Mouse (Mus musculus) MEL (cell line): ENCODE data around the gene Kndc1. TPM values are rescaled to one million over a fixed set of nuclear protein-coding genes. Genes with fewer than 3 reads are reported as not detected.

Source experiments
- DNase-seq: peaks from one replicate; pipeline ENCODE4 v3.0.0; 2011; ENCODE audit warnings: low read depth, low spot score
- H3K27ac ChIP-seq: 2 replicates; pipeline ENCODE4 v1.5.1; 2012; ENCODE audit warnings: low read depth, mild to moderate bottlenecking, control low read depth, low read length, moderate library complexity; ENCODE audit not compliant: control insufficient read depth
- H3K27me3 ChIP-seq, 2 experiments: fragments of 150-350 bp in 1 of 2; sonication (generic) in 1 of 2; 2 replicates each; pipeline ENCODE4 v1.6.1; 2012; ENCODE audit warnings: low read length in 2 of 2, mild to moderate bottlenecking in 2 of 2, improper control_type of control experiment in 1 of 2, moderate library complexity in 1 of 2; ENCODE audit not compliant: insufficient read depth in 2 of 2, control insufficient read depth in 1 of 2
- H3K36me3 ChIP-seq, 2 experiments: 2 replicates each; pipeline ENCODE4 v1.6.1; 2012 to 2014; ENCODE audit warnings: low read length in 2 of 2, improper control_type of control experiment in 1 of 2, inconsistent platforms in 1 of 2, mild to moderate bottlenecking in 1 of 2; ENCODE audit not compliant: insufficient read depth in 2 of 2, control insufficient read depth in 1 of 2
- H3K4me1 ChIP-seq, 2 experiments: fragments of 150-350 bp in 1 of 2; sonication (generic) in 1 of 2; 2 replicates each; pipeline ENCODE4 v1.6.1; 2012; ENCODE audit warnings: low read length in 2 of 2, improper control_type of control experiment in 1 of 2, mild to moderate bottlenecking in 1 of 2; ENCODE audit not compliant: insufficient read depth in 2 of 2, control insufficient read depth in 1 of 2
- H3K4me3 ChIP-seq, 2 experiments: fragments of 150-350 bp in 1 of 2; sonication (generic) in 1 of 2; 2 replicates each; pipeline ENCODE4 v1.5.1; 2012; ENCODE audit warnings: low read depth in 2 of 2, low read length in 2 of 2, mild to moderate bottlenecking in 2 of 2, moderate library complexity in 2 of 2, control low read depth in 1 of 2, improper control_type of control experiment in 1 of 2; ENCODE audit not compliant: control insufficient read depth in 1 of 2, insufficient read depth in 1 of 2
- H3K79me2 ChIP-seq: 2 replicates; pipeline ENCODE4 v1.6.1; 2012; ENCODE audit warnings: mild to moderate bottlenecking, low read length, moderate library complexity; ENCODE audit not compliant: control insufficient read depth, poor library complexity, insufficient read depth
- H3K9ac ChIP-seq: 2 replicates; pipeline ENCODE4 v1.6.1; 2012; ENCODE audit warnings: low read depth, mild to moderate bottlenecking, control low read depth, low read length, moderate library complexity; ENCODE audit not compliant: control insufficient read depth, poor library complexity, severe bottlenecking
- H3K9me3 ChIP-seq: fragments of 150-350 bp; sonication (generic); replicated peaks from 2 replicates; pipeline ENCODE4 v1.6.1; 2012; ENCODE audit warnings: mild to moderate bottlenecking, low read length, improper control_type of control experiment, moderate library complexity; ENCODE audit not compliant: insufficient read depth
- BHLHE40 ChIP-seq: IDR thresholded peaks from 2 replicates; pipeline ENCODE4 v1.6.1; 2012; ENCODE audit warnings: low read depth, mild to moderate bottlenecking, inconsistent platforms, low read length, improper control_type of control experiment, borderline replicate concordance
- CHD2 ChIP-seq: IDR thresholded peaks from 2 replicates; pipeline ENCODE4 v1.6.1; 2011; ENCODE audit warnings: low read length, improper control_type of control experiment
- CTCF ChIP-seq, 3 experiments: IDR thresholded peaks in 2 of 3; conservative IDR thresholded peaks in 1 of 3; 2 replicates each; pipeline ENCODE4 v1.5.1; 2011 to 2012; ENCODE audit warnings: low read length in 3 of 3, low read depth in 2 of 3, mild to moderate bottlenecking in 2 of 3, improper control_type of control experiment in 1 of 3, inconsistent platforms in 1 of 3, mixed read lengths in 1 of 3, moderate library complexity in 1 of 3; ENCODE audit not compliant: control insufficient read depth in 1 of 3, insufficient read depth in 1 of 3, poor library complexity in 1 of 3, severe bottlenecking in 1 of 3
- E2F4 ChIP-seq: IDR thresholded peaks from 2 replicates; pipeline ENCODE4 v1.6.1; 2011; ENCODE audit warnings: low read depth, low read length, improper control_type of control experiment, borderline replicate concordance
- ELF1 ChIP-seq: IDR thresholded peaks from 2 replicates; pipeline ENCODE4 v1.6.1; 2014; ENCODE audit warnings: low read depth, mild to moderate bottlenecking, inconsistent platforms, low read length, improper control_type of control experiment, moderate library complexity
- GABPA ChIP-seq: IDR thresholded peaks from 2 replicates; pipeline ENCODE4 v1.6.1; 2012; ENCODE audit warnings: low read depth, mild to moderate bottlenecking, inconsistent platforms, low read length, improper control_type of control experiment, moderate library complexity
- GATA1 ChIP-seq: IDR thresholded peaks from 2 replicates; pipeline ENCODE4 v1.6.1; 2011; ENCODE audit warnings: low read depth, low read length, improper control_type of control experiment
- HCFC1 ChIP-seq: IDR thresholded peaks from 2 replicates; pipeline ENCODE4 v1.6.1; 2012; ENCODE audit warnings: low read depth, mild to moderate bottlenecking, inconsistent platforms, low read length, improper control_type of control experiment, moderate library complexity
- JUND ChIP-seq: IDR thresholded peaks from 2 replicates; pipeline ENCODE4 v1.6.1; 2011; ENCODE audit warnings: low read depth, mild to moderate bottlenecking, improper control_type of control experiment, low read length
- KAT2A ChIP-seq: conservative IDR thresholded peaks from 2 replicates; pipeline ENCODE4 v1.6.1; 2012; ENCODE audit warnings: low read depth, low read length, improper control_type of control experiment, inconsistent platforms
- MAX ChIP-seq: IDR thresholded peaks from 2 replicates; pipeline ENCODE4 v1.6.1; 2011; ENCODE audit warnings: low read length, improper control_type of control experiment
- MAZ ChIP-seq: IDR thresholded peaks from 2 replicates; pipeline ENCODE4 v1.6.1; 2012; ENCODE audit warnings: low read depth, mild to moderate bottlenecking, inconsistent platforms, low read length, improper control_type of control experiment
- MEF2A ChIP-seq: IDR thresholded peaks from 2 replicates; pipeline ENCODE4 v1.6.1; 2014; ENCODE audit warnings: low read depth, mild to moderate bottlenecking, inconsistent platforms, low read length, improper control_type of control experiment; ENCODE audit not compliant: poor library complexity, insufficient replicate concordance, severe bottlenecking; ENCODE audit errors: extremely low read depth
- MYB ChIP-seq: IDR thresholded peaks from 2 replicates; pipeline ENCODE4 v1.6.1; 2011; ENCODE audit warnings: mild to moderate bottlenecking, low read depth, low read length, improper control_type of control experiment
- NELFE ChIP-seq: IDR thresholded peaks from 2 replicates; pipeline ENCODE4 v1.6.1; 2011; ENCODE audit warnings: low read depth, low read length, improper control_type of control experiment
- POLR2A ChIP-seq, 2 experiments: IDR thresholded peaks; 2 replicates each; pipeline ENCODE4 v1.6.1; 2011 to 2012; ENCODE audit warnings: low read length in 2 of 2, mild to moderate bottlenecking in 2 of 2, control low read depth in 1 of 2, improper control_type of control experiment in 1 of 2, low read depth in 1 of 2, moderate library complexity in 1 of 2; ENCODE audit not compliant: control insufficient read depth in 1 of 2, insufficient read depth in 1 of 2, poor library complexity in 1 of 2
- POLR2AphosphoS2 ChIP-seq: IDR thresholded peaks from 2 replicates; pipeline ENCODE4 v1.6.1; 2011; ENCODE audit warnings: low read length, improper control_type of control experiment
- POLR2AphosphoS5 ChIP-seq: IDR thresholded peaks from 2 replicates; pipeline ENCODE4 v1.6.1; 2012; ENCODE audit warnings: low read depth, borderline replicate concordance, mild to moderate bottlenecking, inconsistent platforms, low read length, moderate library complexity, mixed read lengths
- RAD21 ChIP-seq: IDR thresholded peaks from 2 replicates; pipeline ENCODE4 v1.6.1; 2011; ENCODE audit warnings: mild to moderate bottlenecking, low read depth, low read length, improper control_type of control experiment
- RCOR1 ChIP-seq: IDR thresholded peaks from 2 replicates; pipeline ENCODE4 v1.6.1; 2012; ENCODE audit warnings: low read depth, mild to moderate bottlenecking, inconsistent platforms, low read length, improper control_type of control experiment
- TCF12 ChIP-seq: IDR thresholded peaks from 2 replicates; pipeline ENCODE4 v1.6.1; 2014; ENCODE audit warnings: low read depth, mild to moderate bottlenecking, inconsistent platforms, low read length, improper control_type of control experiment, moderate library complexity
- USF1 ChIP-seq: IDR thresholded peaks from 2 replicates; pipeline ENCODE4 v1.6.1; 2014; ENCODE audit warnings: low read depth, mild to moderate bottlenecking, inconsistent platforms, low read length, improper control_type of control experiment, moderate library complexity
- ZC3H11A ChIP-seq: IDR thresholded peaks from 2 replicates; pipeline ENCODE4 v1.6.1; 2012; ENCODE audit warnings: low read depth, mild to moderate bottlenecking, inconsistent platforms, low read length, improper control_type of control experiment
- ZNF384 ChIP-seq: IDR thresholded peaks from 2 replicates; pipeline ENCODE4 v1.6.1; 2012; ENCODE audit warnings: low read depth, mild to moderate bottlenecking, inconsistent platforms, low read length, improper control_type of control experiment
- polyA plus RNA-seq, 2 experiments: library from polyadenylated mRNA; stranded (reverse) in 1 of 2; unstranded in 1 of 2; fragments of >175 nt in 1 of 2; fragments of >200 nt in 1 of 2; gene quantifications; 2 replicates each; pipeline versions ENCODE4 v1.2.1 to v1.2.4; 2012; ENCODE audit warnings: low replicate concordance in 2 of 2, low read depth in 1 of 2; ENCODE audit not compliant: insufficient read length in 2 of 2, insufficient read depth in 1 of 2, missing spikeins in 1 of 2
- total RNA-seq: library from RNA; depleted of rRNA; stranded (reverse); fragments of 300-350 nt; gene quantifications from 2 replicates; pipeline ENCODE4 v1.2.3, GENCODE M21; 2012

The Kndc1 gene
- total and polyA plus RNA-seq, 3 experiments, result not detected

DNA sequence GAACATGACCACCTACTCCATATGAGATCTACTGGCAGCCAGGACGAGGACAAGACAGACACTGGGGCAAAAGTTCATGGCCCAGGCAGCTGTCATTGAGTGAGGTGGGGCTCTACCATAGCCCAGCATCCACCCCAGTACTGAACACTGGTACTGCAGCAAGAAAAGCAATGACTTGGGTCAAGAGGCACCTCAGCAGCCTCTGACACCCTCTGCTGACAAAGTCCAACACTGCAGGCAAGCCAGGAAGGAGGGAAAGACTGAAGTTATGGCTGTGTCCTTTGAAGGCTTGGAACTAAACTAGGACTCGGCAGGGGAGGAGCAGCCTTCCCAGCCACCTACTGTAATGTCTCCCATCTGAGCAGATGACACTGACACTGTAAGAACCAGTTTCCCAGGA is 30.2 kb upstream of the Kndc1 start:
- Histone ChIP-seq H3K79me2 (no peaks in the 10 kb centered on the region), H3K4me1 (no peaks in the 10 kb centered on the region)
- no peak for TF ChIP-seq RCOR1
- TF ChIP-seq CHD2, result no peak
- TF ChIP-seq GABPA, result no peak
- TF ChIP-seq JUND, result no peak
- no peak for TF ChIP-seq MYB
- no peak for TF ChIP-seq CTCF (IDR thresholded peaks at IDR 0.05 in 2 of 3, conservative IDR thresholded peaks at IDR 0.05 in 1 of 3; ENCODE audit: control insufficient read depth in 1 of 3, insufficient read depth in 1 of 3, low read depth in 2 of 3, low read length in 3 of 3, poor library complexity in 1 of 3, severe bottlenecking in 1 of 3)
- TF ChIP-seq MEF2A, result no peak
- no peak for TF ChIP-seq POLR2AphosphoS5
- no peak for TF ChIP-seq ZC3H11A
- TF ChIP-seq MAX, result no peak
- TF ChIP-seq E2F4, result no peak
- no peak for TF ChIP-seq KAT2A
- no peak for TF ChIP-seq ZNF384
- TF ChIP-seq MAZ, result no peak
- no peak for TF ChIP-seq ELF1
- no peak for TF ChIP-seq TCF12
- TF ChIP-seq NELFE, result no peak

DNA sequence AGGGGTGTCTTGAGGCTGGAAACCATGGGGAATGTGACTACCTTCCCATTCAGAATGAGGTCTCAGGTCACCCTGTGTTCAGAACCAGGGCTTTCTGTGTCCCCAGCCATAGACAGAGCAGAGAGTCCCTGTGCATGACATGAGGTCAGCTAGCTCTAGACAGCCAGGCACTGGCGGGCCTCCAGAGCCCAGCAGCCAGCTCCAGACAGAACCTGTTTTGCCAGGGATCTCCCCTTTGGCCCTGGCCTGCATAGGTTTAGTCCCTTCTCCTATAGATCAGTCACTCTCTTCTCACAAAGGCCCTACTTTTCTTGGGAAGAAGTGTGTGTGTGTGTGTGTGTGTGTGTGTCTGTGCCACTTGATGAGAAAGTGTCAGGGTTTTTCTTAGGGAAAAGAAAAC is 29.6 kb upstream of the Kndc1 start:
- no peak overlapping the region for H3K27ac ChIP-seq
- H3K27me3 ChIP-seq, result no peaks in the 10 kb centered on the region
- no peak overlapping the region for H3K9ac ChIP-seq
- TF ChIP-seq BHLHE40 (no peak), POLR2AphosphoS2 (no peak), ELF1 (no peak), GATA1 (no peak), NELFE (no peak), HCFC1 (no peak), CTCF (IDR thresholded peaks at IDR 0.05 in 2 of 3, conservative IDR thresholded peaks at IDR 0.05 in 1 of 3; ENCODE audit: control insufficient read depth in 1 of 3, insufficient read depth in 1 of 3, low read depth in 2 of 3, low read length in 3 of 3, poor library complexity in 1 of 3, severe bottlenecking in 1 of 3) (no peak), USF1 (no peak), POLR2A (IDR thresholded peaks at IDR 0.05; ENCODE audit: control insufficient read depth in 1 of 2, insufficient read depth in 1 of 2, low read depth in 1 of 2, low read length in 2 of 2, poor library complexity in 1 of 2) (no peak), RAD21 (no peak)
- TF ChIP-seq, all 39 proteins: peak for 0
- no peaks in the 10 kb centered on the region for H3K9me3 ChIP-seq
- DNase-seq, result no peak
- H3K4me3 ChIP-seq, result no peak overlapping the region
- H3K4me1 ChIP-seq, result no peaks in the 10 kb centered on the region
- H3K36me3 ChIP-seq, result no peaks in the 10 kb centered on the region
- no peaks in the 10 kb centered on the region for H3K79me2 ChIP-seq

More for the DNA sequence above, 30.2 kb upstream of the Kndc1 start:
- DNase-seq, result no peak
- no peaks in the 10 kb centered on the region for H3K36me3 ChIP-seq
- no peaks in the 10 kb centered on the region for H3K9me3 ChIP-seq
- H3K9ac ChIP-seq, result no peak overlapping the region
- H3K27ac ChIP-seq, result no peak overlapping the region
- no peaks in the 10 kb centered on the region for H3K27me3 ChIP-seq
- H3K4me3 ChIP-seq, result no peak overlapping the region
